ENCODE assay signal across 22 mouse cellular contexts in the genomic region with DNA sequence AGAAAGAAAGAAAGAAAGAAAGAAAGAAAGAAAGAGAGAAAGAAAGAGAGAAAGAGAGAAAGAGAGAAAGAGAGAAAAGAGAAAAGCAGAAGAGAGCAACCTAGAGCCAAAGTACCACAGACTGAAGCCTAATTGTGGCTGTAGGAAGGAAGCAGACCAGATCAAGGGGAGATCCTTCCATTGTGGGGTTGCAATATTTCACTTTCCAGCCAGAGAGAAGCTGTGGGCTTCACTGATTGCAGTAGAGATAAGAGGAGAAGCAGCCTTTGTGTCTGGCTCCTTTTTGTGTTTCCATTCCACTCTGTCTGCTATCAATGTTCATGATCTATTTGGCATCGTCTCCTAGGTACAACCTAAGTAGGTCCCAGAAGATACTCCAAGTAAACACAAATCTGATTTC.
DNase-seq lines count a peak whose midpoint lies in the region; ATAC-seq lines count a peak whose summit lies in the region.
"Had no signal": no experiment of that assay in that cellular context is flagged by ENCODE, and none has a peak within 500 bp of the region (broad histone marks: within the 10 kb centered on the region; RNA-seq: fewer than 3 reads in every experiment).

No protein-coding gene starts in this region.

- peaks cover 5% of the 10 kb centered on the region for H3K4me1 ChIP-seq in forebrain, embryonic 14.5 days (ENCODE audit: control insufficient read depth, insufficient read depth, low read length)

- H3K9ac ChIP-seq in forebrain, embryonic 14.5 days (ENCODE audit: low read length), result no peak overlapping the region

- no peak overlapping the region for H3K4me3 ChIP-seq in forebrain, embryonic 14.5 days (ENCODE audit: low read depth, low read length)

- no peak overlapping the region for H3K4me2 ChIP-seq in forebrain, embryonic 14.5 days (ENCODE audit: low read length)

- ATAC-seq in common myeloid progenitor, adult 5-6 weeks (replicated peaks; ENCODE audit: low read depth, poor library complexity, severe bottlenecking), result peak; percentile 63
- peak; percentile 57; the same call in 1 of the 2 replicates for ATAC-seq in granulocyte monocyte progenitor cell, adult 5-6 weeks (replicated peaks; ENCODE audit: poor library complexity, severe bottlenecking)
- peak; percentile 49 for ATAC-seq in megakaryocyte progenitor cell, adult 5-6 weeks (replicated peaks; ENCODE audit: poor library complexity)
- no peak for ATAC-seq in forebrain, embryonic 14.5 days
- no peak for ATAC-seq in cerebellum, adult (ENCODE audit: insufficient number of reproducible peaks, low FRiP score, low TSS enrichment)
- ATAC-seq: activated CD4-positive, CD25-positive, alpha-beta regulatory T cell, adult 4 months; CD4-positive, CD25-positive, alpha-beta regulatory T cell, adult 4 months; Patski had no signal

- WGBS in forebrain, embryonic 14.5 days, result 91% methylated on average over 1 of the region's 1 CpGs

- H3K9me3 ChIP-seq in forebrain, embryonic 14.5 days (replicated peaks; ENCODE audit: control insufficient read depth, low read length), result no peaks in the 10 kb centered on the region

- no peak for DNase-seq in forebrain, embryonic 14.5 days (ENCODE audit: low spot score)
- no peak for DNase-seq in frontal cortex, postnatal 14 days (ENCODE audit: low spot score in 2 of 2)
- DNase-seq: adrenal gland, adult 2 months; adrenal gland, adult 8-10 months; adrenal gland, postnatal 10 days; adrenal gland, postnatal 14 days; adrenal gland, postnatal 25 days; adrenal gland, postnatal 36 days; B cell, adult 2 months; cerebellum, adult 11 months; cerebellum, adult 11-12 months; cerebellum, adult 18-20 months; cerebellum, adult 2 months had no signal

- H3K27ac ChIP-seq in forebrain, embryonic 14.5 days (ENCODE audit: low read depth, low read length), result no peak overlapping the region

- no peaks in the 10 kb centered on the region for H3K36me3 ChIP-seq in forebrain, embryonic 14.5 days (ENCODE audit: control insufficient read depth, insufficient read depth, low read length)
- H3K36me3 ChIP-seq: G1E had no signal

- H3K27me3 ChIP-seq in forebrain, embryonic 14.5 days (replicated peaks; ENCODE audit: control insufficient read depth, insufficient read depth, low read length), result no peaks in the 10 kb centered on the region
- H3K27me3 ChIP-seq: CH12.LX had no signal

Comparison
In these comparisons a context has a peak if more than half of its experiments do, and no peak if none do; other contexts are left out.
1. ATAC-seq: peak in common myeloid progenitor, adult 5-6 weeks (single experiment), granulocyte monocyte progenitor cell, adult 5-6 weeks (single experiment) and megakaryocyte progenitor cell, adult 5-6 weeks (single experiment); none in forebrain, embryonic 14.5 days (single experiment) and cerebellum, adult (single experiment).